15 mouse cellular contexts compared by ENCODE assay signal in genomic region chr15:38427966-38428365, GRCm38 (mm10).
"Had no signal": no experiment of that assay in that cellular context is flagged by ENCODE, and none has a peak within 500 bp of the region (broad histone marks: within the 10 kb centered on the region; RNA-seq: fewer than 3 reads in every experiment).

No protein-coding gene starts in this region.

- H3K9me3 ChIP-seq: midbrain, embryonic 13.5 days; midbrain, embryonic 15.5 days; neural tube, embryonic 12.5 days; stomach, embryonic 15.5 days had no signal

- H3K36me3 ChIP-seq: midbrain, embryonic 13.5 days; midbrain, embryonic 15.5 days; neural tube, embryonic 12.5 days; stomach, embryonic 15.5 days had no signal

- H3K27ac ChIP-seq: macrophage; midbrain, embryonic 13.5 days; midbrain, embryonic 15.5 days; neural tube, embryonic 12.5 days; stomach, embryonic 15.5 days; stomach, postnatal 0 days had no signal

- DNase-seq: lung, embryonic 14.5 days; lung, postnatal 10 days; lung, postnatal 36 days; right cerebral cortex, postnatal 14 days; thymus, adult 2 months; thymus, postnatal 25 days; thymus, postnatal 4 days had no signal

- H3K4me2 ChIP-seq: lung, embryonic 14.5 days; midbrain, embryonic 11.5 days; midbrain, embryonic 13.5 days; midbrain, embryonic 15.5 days; neural tube, embryonic 12.5 days; stomach, embryonic 15.5 days had no signal

- H3K4me1 ChIP-seq: midbrain, embryonic 13.5 days; midbrain, embryonic 15.5 days; neural tube, embryonic 12.5 days; stomach, embryonic 15.5 days had no signal

- H3K27me3 ChIP-seq: midbrain, embryonic 13.5 days; midbrain, embryonic 15.5 days; neural tube, embryonic 12.5 days; stomach, embryonic 15.5 days had no signal

- H3K9ac ChIP-seq: lung, embryonic 14.5 days; midbrain, embryonic 13.5 days; midbrain, embryonic 15.5 days; neural tube, embryonic 12.5 days; stomach, embryonic 15.5 days had no signal

- ATAC-seq: midbrain, embryonic 13.5 days; midbrain, embryonic 15.5 days had no signal

- H3K4me3 ChIP-seq: megakaryocyte, embryonic 14.5 days; midbrain, embryonic 13.5 days; midbrain, embryonic 15.5 days; neural tube, embryonic 12.5 days; stomach, embryonic 15.5 days had no signal
